8 mouse cellular contexts compared by ENCODE assay signal in genomic region chr19:4148491-4148806, GRCm38 (mm10). TPM values are rescaled to one million over a fixed set of nuclear protein-coding genes. Genes with fewer than 3 reads are reported as not detected.
DNase-seq lines count a peak whose midpoint lies in the region; ATAC-seq lines count a peak whose summit lies in the region.

Gene Coro1b (plus strand): TSS chr19:4148619.

- DNase-seq in ZHBTc4 (ENCODE audit: low read depth, low spot score): peak; percentile 97
- DNase-seq in gastrocnemius, adult 8-10 months (ENCODE audit: low spot score in 2 of 2): peak; percentile 94
- DNase-seq in hindlimb bud, embryonic 11.5 days (ENCODE audit: extremely low spot score, low read depth, low spot score): peak; percentile 54
- DNase-seq in left cerebral cortex, adult 8-10 months (ENCODE audit: low spot score in 2 of 2): peak; percentile 85 to 92
- peak; percentile 96 for DNase-seq in right cerebral cortex, postnatal 10 days (ENCODE audit: low spot score in 2 of 2)
- peak; percentile 98 for DNase-seq in urinary bladder, postnatal 25 days (ENCODE audit: low spot score)

- peak; percentile 91 for ATAC-seq in common myeloid progenitor, adult 5-6 weeks (replicated peaks; ENCODE audit: low read depth, poor library complexity, severe bottlenecking)

- peaks cover under 1% of the 10 kb centered on the region for H3K27me3 ChIP-seq in megakaryocyte, embryonic 14.5 days (replicated peaks)

- peak within 1 kb of the TSS; percentile 92 for H3K4me3 ChIP-seq in megakaryocyte, embryonic 14.5 days (replicated peaks)

- peaks cover 87% of the 10 kb centered on the region for H3K4me1 ChIP-seq in megakaryocyte, embryonic 14.5 days

- no peaks in the 10 kb centered on the region; the same call in 1 of the 2 replicates for H3K9me3 ChIP-seq in megakaryocyte, embryonic 14.5 days

- peaks cover 47% of the 10 kb centered on the region for H3K36me3 ChIP-seq in megakaryocyte, embryonic 14.5 days (replicated peaks; ENCODE audit: low read length)

RNA-seq across cellular contexts. Expression of gene Coro1b, which starts in this region (rescaled TPM):
- 90.1 and 104 TPM in 2 replicates for total RNA-seq in common myeloid progenitor, adult 5-6 weeks (2017)
- total RNA-seq in gastrocnemius, adult 8-10 months (2022): 10 to 100 TPM; 10.4 to 13.2 (median 11.6) TPM
- 10 to 100 TPM; 86.9 to 98.0 (median 92.5) TPM for total RNA-seq in left cerebral cortex, adult 8-10 months (2022)
- polyA plus RNA-seq in megakaryocyte, embryonic 14.5 days (2012; ENCODE audit: insufficient read depth, low replicate concordance): 110 and 364 TPM in 2 replicates

Comparison
In these comparisons a context has a peak if more than half of its experiments do, and no peak if none do; other contexts are left out.
1. Peak in every context shown above with its lines: DNase-seq, ATAC-seq and H3K4me3 ChIP-seq.